Mouse (Mus musculus) left cerebral cortex, adult 8-10 months (tissue): ENCODE measurements around the gene Mcl1. TPM values are rescaled to one million over a fixed set of nuclear protein-coding genes. Genes with fewer than 3 reads are reported as not detected.
"Not testable (repeated sequence)": the region's sequence is repeated elsewhere in the genome, so short reads cannot be mapped to it uniquely, and the experiment has no call there.

Experiments
- DNase-seq, 2 experiments: peaks; one replicate each; pipeline ENCODE4 v3.0.0; 2022; ENCODE audit warnings: low spot score in 2 of 2
- total RNA-seq, 4 experiments: library from RNA; stranded (reverse); gene quantifications; 2 replicates each; pipeline ENCODE4 v1.2.4; 2022

Gene Mcl1
- total RNA-seq, 4 experiments from 2014 or later, result 47.2 to 59.6 (median 54.3) TPM

- DNase-seq, result no peak
Measured at GRCm38 (mm10) chr3:95685301-95685700, 26.7 kb downstream of the Mcl1 start.

GRCm38 (mm10) chr3:95685701-95686100 lies 27.1 kb downstream of the Mcl1 start:
- DNase-seq, result no peak

- no peak for DNase-seq
Measured at GRCm38 (mm10) chr3:95686492-95687167, 28.0 kb downstream of the Mcl1 start.

- no peak for DNase-seq
Measured at GRCm38 (mm10) chr3:95687168-95687523, 28.6 kb downstream of the Mcl1 start.

- DNase-seq, result no peak
Measured at GRCm38 (mm10) chr3:95687524-95688421, 29.2 kb downstream of the Mcl1 start, which contains the start of gene Adamtsl4. Gene Adamtsl4, minus strand, starts transcription at chr3:95687917.

- no peak for DNase-seq
Measured at GRCm38 (mm10) chr3:95689171-95689915, 30.8 kb downstream of the Mcl1 start.

GRCm38 (mm10) chr3:95689940-95690339 lies 31.4 kb downstream of the Mcl1 start:
- no peak for DNase-seq

- not testable (repeated sequence) for DNase-seq
Measured at GRCm38 (mm10) chr3:95690552-95690951, 32.0 kb downstream of the Mcl1 start.

GRCm38 (mm10) chr3:95692677-95693076 lies 34.1 kb downstream of the Mcl1 start:
- DNase-seq, result no peak

- no peak for DNase-seq
Measured at GRCm38 (mm10) chr3:95693821-95694807, 35.5 kb downstream of the Mcl1 start.

- no peak for DNase-seq
Measured at GRCm38 (mm10) chr3:95694808-95695703, 36.5 kb downstream of the Mcl1 start.

GRCm38 (mm10) chr3:95695796-95696195 lies 37.2 kb downstream of the Mcl1 start:
- no peak for DNase-seq

- no peak for DNase-seq
Measured at GRCm38 (mm10) chr3:95696360-95696759, 37.8 kb downstream of the Mcl1 start.

GRCm38 (mm10) chr3:95698286-95698685 lies 39.7 kb downstream of the Mcl1 start:
- no peak for DNase-seq

- no peak for DNase-seq
Measured at GRCm38 (mm10) chr3:95700233-95700681, 41.7 kb downstream of the Mcl1 start.

- no peak for DNase-seq
Measured at GRCm38 (mm10) chr3:95701085-95701484, 42.5 kb downstream of the Mcl1 start.

GRCm38 (mm10) chr3:95701877-95702540 lies 43.4 kb downstream of the Mcl1 start:
- peak in 1 of 2 experiments; percentile 51 for DNase-seq

GRCm38 (mm10) chr3:95703276-95703675 lies 44.7 kb downstream of the Mcl1 start:
- no peak for DNase-seq

GRCm38 (mm10) chr3:95704612-95705011 lies 46.0 kb downstream of the Mcl1 start:
- no peak for DNase-seq
